ENCODE assay signal across 17 mouse cellular contexts in genomic region chr1:136672564-136672963, GRCm38 (mm10). TPM values are rescaled to one million over a fixed set of nuclear protein-coding genes. Genes with fewer than 3 reads are reported as not detected.
A peak's percentile ranks its signal among the peaks of the same experiment; 100 is the strongest.
DNase-seq lines count a peak whose midpoint lies in the region; ATAC-seq lines count a peak whose summit lies in the region.
"Had no signal": no experiment of that assay in that cellular context is flagged by ENCODE, and none has a peak within 500 bp of the region (broad histone marks: within the 10 kb centered on the region; RNA-seq: fewer than 3 reads in every experiment).

No protein-coding gene starts in this region.

- DNase-seq in spleen, postnatal 36 days (ENCODE audit: low spot score in 2 of 2) = peak; percentile 50 to 54
- DNase-seq in spleen, adult 18-20 months = no peak
- DNase-seq in thymus, postnatal 0 days (ENCODE audit: low spot score) = peak; percentile 85
- DNase-seq in adrenal gland, postnatal 25 days = no peak
- DNase-seq: adrenal gland, postnatal 36 days; cerebellum, adult 2 months; gastrocnemius, postnatal 36 days; heart, postnatal 14 days; layer of hippocampus, postnatal 36 days had no signal

- peak; percentile 99 for ATAC-seq in activated CD4-positive, CD25-positive, alpha-beta regulatory T cell, adult 4 months
- no peak for ATAC-seq in midbrain, embryonic 13.5 days
- ATAC-seq in granulocyte monocyte progenitor cell, adult 5-6 weeks (replicated peaks; ENCODE audit: poor library complexity, severe bottlenecking) = no peak
- ATAC-seq: forebrain, embryonic 15.5 days; hindbrain, postnatal 0 days had no signal

- 76% methylated on average over 6 of the region's 6 CpGs for WGBS in midbrain, embryonic 13.5 days

- peaks cover 14% of the 10 kb centered on the region for H3K4me1 ChIP-seq in midbrain, embryonic 13.5 days (replicated peaks)

- no peak overlapping the region for H3K4me3 ChIP-seq in midbrain, embryonic 13.5 days (replicated peaks)
- H3K4me3 ChIP-seq: embryonic facial prominence, embryonic 12.5 days; forebrain, embryonic 15.5 days; neural tube, embryonic 13.5 days had no signal

- H3K9ac ChIP-seq in midbrain, embryonic 13.5 days (replicated peaks) = no peak overlapping the region
- H3K9ac ChIP-seq: embryonic facial prominence, embryonic 12.5 days; forebrain, embryonic 15.5 days; neural tube, embryonic 13.5 days had no signal

- no peaks in the 10 kb centered on the region for H3K36me3 ChIP-seq in midbrain, embryonic 13.5 days
- H3K36me3 ChIP-seq: embryonic facial prominence, embryonic 12.5 days; forebrain, embryonic 15.5 days; neural tube, embryonic 13.5 days had no signal

- no peak overlapping the region for H3K27ac ChIP-seq in midbrain, embryonic 13.5 days
- H3K27ac ChIP-seq: embryonic facial prominence, embryonic 12.5 days; forebrain, embryonic 15.5 days; hindbrain, postnatal 0 days; neural tube, embryonic 13.5 days had no signal

- no peak overlapping the region for H3K4me2 ChIP-seq in midbrain, embryonic 13.5 days (replicated peaks)
- H3K4me2 ChIP-seq: embryonic facial prominence, embryonic 12.5 days; forebrain, embryonic 15.5 days; heart, embryonic 11.5 days; neural tube, embryonic 13.5 days had no signal

- 0 out of 2 replicates have a peak, but pooled peaks cover 2% of the 10 kb centered on the region for H3K27me3 ChIP-seq in midbrain, embryonic 13.5 days
- H3K27me3 ChIP-seq: forebrain, embryonic 15.5 days had no signal

- no peaks in the 10 kb centered on the region for H3K9me3 ChIP-seq in midbrain, embryonic 13.5 days
- H3K9me3 ChIP-seq: embryonic facial prominence, embryonic 12.5 days; forebrain, embryonic 15.5 days; neural tube, embryonic 13.5 days had no signal

RNA-seq across cellular contexts. Expression of gene Zfp281, which starts 47.9 kb away (rescaled TPM):
- polyA plus RNA-seq in activated CD4-positive, CD25-positive, alpha-beta regulatory T cell, adult 4 months (2017; shearing (Covaris generic)) = 10 to 100 TPM; 19.3 to 22.6 TPM
- polyA plus RNA-seq in thymus, postnatal 0 days (2015; fragmentation: Nextera tagmentation; extraction: Ambion mirVana) = 18.0 and 19.5 TPM in 2 replicates
- 29.2 and 30.2 TPM in 2 replicates for polyA plus RNA-seq in midbrain, embryonic 13.5 days (2015; fragmentation: Nextera tagmentation; extraction: Ambion mirVana)
- 20.4 and 22.3 TPM in 2 replicates for total RNA-seq in adrenal gland, postnatal 25 days (2021)
- 10.9 and 14.1 TPM in 2 replicates for total RNA-seq in granulocyte monocyte progenitor cell, adult 5-6 weeks (2014; fragmentation: Nextera tagmentation)
- 23.1 and 25.1 TPM in 2 replicates for total RNA-seq in granulocyte monocyte progenitor cell, adult 5-6 weeks (2017)

Comparison
In these comparisons a context has a peak if more than half of its experiments do, and no peak if none do; other contexts are left out.
1. DNase-seq: peak in spleen, postnatal 36 days (2 of 2) and thymus, postnatal 0 days (single experiment); none in spleen, adult 18-20 months (0 of 2) and adrenal gland, postnatal 25 days (single experiment).